Mouse (Mus musculus) layer of hippocampus, postnatal 10 days (tissue): ENCODE measurements around the gene Krtap24-1. TPM values are rescaled to one million over a fixed set of nuclear protein-coding genes. Genes with fewer than 3 reads are reported as not detected.

Experiments used
- DNase-seq, 2 experiments: peaks; one replicate each; pipeline ENCODE4 v3.0.0; 2021; ENCODE audit warnings: low spot score in 2 of 2
- total RNA-seq, 2 experiments: library from RNA; stranded (reverse); gene quantifications; 2 replicates each; pipeline ENCODE4 v1.2.3; 2021

Gene Krtap24-1
- total RNA-seq, 2 experiments from 2014 or later: not detected

DNA sequence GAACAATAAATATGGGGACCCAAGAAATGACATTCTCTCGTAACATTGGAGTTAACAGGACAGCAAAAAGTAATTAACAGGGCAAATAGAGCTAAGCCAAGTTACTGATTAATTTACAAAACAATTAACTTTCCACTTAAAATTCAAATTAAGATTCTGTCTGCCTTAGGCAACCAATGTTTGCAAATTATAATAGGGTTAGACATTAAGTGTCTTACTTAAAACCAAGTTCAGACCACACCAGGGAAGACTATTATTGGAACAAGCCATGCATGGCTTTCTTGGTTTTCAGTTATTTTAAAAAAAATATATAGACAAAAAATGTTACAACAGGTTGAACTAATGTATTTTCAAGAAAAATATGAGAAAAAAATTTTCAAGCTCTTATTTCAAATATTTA is 43.0 kb downstream of the Krtap24-1 start:
- no peak for DNase-seq

DNA sequence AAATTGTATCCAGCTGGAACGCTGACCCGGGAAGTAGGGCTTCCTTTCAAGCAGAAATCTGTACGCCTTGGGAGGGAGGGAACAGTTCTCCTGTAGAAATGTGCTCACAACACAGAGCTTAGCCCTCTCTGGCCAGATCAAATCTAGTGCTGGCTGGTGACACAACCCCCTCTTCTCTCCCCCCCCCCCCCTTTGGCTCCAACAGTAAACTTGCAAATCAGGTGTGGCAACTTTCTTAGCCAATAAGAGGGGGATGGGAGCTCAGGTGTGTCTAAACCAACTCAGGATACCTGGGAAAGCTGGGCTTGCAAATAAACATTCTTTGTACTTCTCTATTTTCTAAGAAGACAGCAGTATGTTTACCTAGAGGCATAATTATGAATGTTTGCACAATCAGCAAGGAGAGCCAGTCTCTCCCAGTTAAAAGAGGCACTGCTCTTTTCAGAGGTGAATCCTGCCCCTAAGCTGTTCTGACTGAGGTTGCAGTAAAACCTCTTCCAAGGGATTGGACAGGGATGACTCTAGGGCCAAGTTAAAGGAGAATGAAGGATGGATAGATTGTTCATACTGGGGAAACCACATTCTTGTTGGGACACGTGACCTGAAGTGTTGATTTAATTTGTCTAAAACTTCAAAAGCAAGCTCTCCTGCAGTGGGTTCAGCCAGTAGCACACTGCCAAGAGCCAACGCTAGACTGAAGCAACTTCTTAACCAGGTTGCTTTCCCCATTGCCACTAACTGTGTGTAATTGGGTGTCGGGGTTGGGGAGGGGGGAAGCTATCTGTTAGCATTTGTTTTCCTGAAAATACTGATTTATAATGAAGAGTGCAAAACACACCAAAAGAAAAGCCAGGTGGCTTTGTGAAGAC is 48.8 kb downstream of the Krtap24-1 start, which contains the start of gene Cldn8:
Cldn8 (minus strand) TSS at position 139 of the 869 bp plus-strand sequence.
- DNase-seq: no peak

DNA sequence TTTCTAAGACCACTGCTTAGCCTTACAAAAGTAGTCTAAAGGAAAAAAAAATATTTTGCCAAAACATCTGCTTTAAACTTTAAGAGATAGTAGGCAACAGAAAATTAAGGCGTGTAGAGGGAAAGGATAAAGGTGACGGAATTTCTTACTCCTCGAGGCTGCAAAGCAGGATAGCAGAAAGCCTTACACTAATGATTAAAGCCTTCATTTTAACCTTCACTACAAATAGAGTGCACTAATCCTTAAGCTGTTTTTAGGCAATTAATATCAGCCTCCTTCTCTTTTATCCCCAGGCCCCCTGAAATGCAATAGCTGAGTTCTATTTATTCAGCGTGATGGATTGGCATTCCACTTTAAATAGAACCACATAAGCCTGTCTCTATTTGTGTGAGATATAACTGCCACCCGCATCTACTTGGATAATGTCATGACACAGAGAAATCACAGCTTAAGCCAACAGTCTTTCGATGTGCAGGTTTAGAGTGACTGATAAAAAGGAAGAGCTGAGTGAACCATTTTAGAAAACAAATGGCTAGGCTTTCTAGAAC is 50.4 kb downstream of the Krtap24-1 start:
- DNase-seq: no peak

Other genes starting within 250 kb of the Krtap24-1 start
- not detected for gene Cldn17, start 105.3 kb downstream of the Krtap24-1 start, total RNA-seq
- not detected for gene Cldn8, start 49.1 kb downstream of the Krtap24-1 start, total RNA-seq
- gene 2310079G19Rik, start 15.4 kb upstream of the Krtap24-1 start, total RNA-seq: not detected
- gene Krtap26-1, start 35.5 kb upstream of the Krtap24-1 start, total RNA-seq: not detected
- not detected for gene Krtap27-1, start 59.4 kb upstream of the Krtap24-1 start, total RNA-seq
- gene 2310061N02Rik, start 95.7 kb upstream of the Krtap24-1 start, total RNA-seq: not detected
- gene Krtap13-1, start 116.6 kb upstream of the Krtap24-1 start, total RNA-seq: not detected
- not detected for gene Krtap13, start 139.4 kb upstream of the Krtap24-1 start, total RNA-seq
- not detected for gene 2310034C09Rik, start 146.6 kb upstream of the Krtap24-1 start, total RNA-seq
- not detected for gene 2310057N15Rik, start 161.9 kb upstream of the Krtap24-1 start, total RNA-seq
- not detected for gene Gm5965, start 165.6 kb upstream of the Krtap24-1 start, total RNA-seq
- not detected for gene Gm20741, start 199.9 kb upstream of the Krtap24-1 start, total RNA-seq
- gene Krtap15, start 207.9 kb upstream of the Krtap24-1 start, total RNA-seq: not detected
- gene Krtap14, start 213.9 kb upstream of the Krtap24-1 start, total RNA-seq: not detected